Mouse (Mus musculus) midbrain, embryonic 12.5 days (tissue): ENCODE data around the gene Phgdh. TPM values are rescaled to one million over a fixed set of nuclear protein-coding genes. Genes with fewer than 3 reads are reported as not detected.
A peak's percentile ranks its signal among the peaks of the same experiment; 100 is the strongest.

Source experiments
- ATAC-seq: fragments of 200-750 bp; cut with Nextera tagmentation; 2 replicates; pipeline ENCODE4 v1.8.0; 2017; ENCODE audit warnings: low read depth, moderate TSS enrichment, moderate library complexity; ENCODE audit not compliant: low FRiP score
- H3K27ac ChIP-seq: fragments of 300-500 bp; sonication (generic); replicated peaks from 2 replicates; pipeline ENCODE4 v1.5.1; 2016; ENCODE audit warnings: mild to moderate bottlenecking
- H3K27me3 ChIP-seq: fragments of 300-500 bp; sonication (generic); 2 replicates; pipeline ENCODE4 v1.6.1; 2016; ENCODE audit warnings: mild to moderate bottlenecking
- H3K36me3 ChIP-seq: fragments of 300-500 bp; sonication (generic); 2 replicates; pipeline ENCODE4 v1.6.1; 2016
- H3K4me1 ChIP-seq: fragments of 300-500 bp; sonication (generic); 2 replicates; pipeline ENCODE4 v1.6.1; 2016
- H3K4me2 ChIP-seq: fragments of 300-500 bp; sonication (generic); replicated peaks from 2 replicates; pipeline ENCODE4 v1.6.1; 2016; ENCODE audit warnings: mild to moderate bottlenecking, moderate library complexity
- H3K4me3 ChIP-seq: fragments of 300-500 bp; sonication (generic); 2 replicates; pipeline ENCODE4 v1.5.1; 2016; ENCODE audit warnings: mild to moderate bottlenecking
- H3K9ac ChIP-seq: fragments of 300-500 bp; sonication (generic); replicated peaks from 2 replicates; pipeline ENCODE4 v1.6.1; 2016; ENCODE audit warnings: mild to moderate bottlenecking, moderate library complexity
- H3K9me3 ChIP-seq: fragments of 300-500 bp; sonication (generic); 2 replicates; pipeline ENCODE4 v1.6.1; 2016; ENCODE audit warnings: mild to moderate bottlenecking
- WGBS: fragments of 180-500 bp; shearing (Covaris S2); methylation state at CpG from one replicate; pipeline ENCODE4 v1.1.7; 2016; 5-methylcytosine and 5-hydroxymethylcytosine counted together
- polyA plus RNA-seq: library from polyadenylated mRNA; unstranded; fragments of >200 nt; fragmentation: Nextera tagmentation; extraction: Ambion mirVana; gene quantifications from 2 replicates; pipeline ENCODE4 v1.2.1, GENCODE M21; 2016

Phgdh gene
- polyA plus RNA-seq, 1 experiment from 2014 or later = 278 TPM

DNA sequence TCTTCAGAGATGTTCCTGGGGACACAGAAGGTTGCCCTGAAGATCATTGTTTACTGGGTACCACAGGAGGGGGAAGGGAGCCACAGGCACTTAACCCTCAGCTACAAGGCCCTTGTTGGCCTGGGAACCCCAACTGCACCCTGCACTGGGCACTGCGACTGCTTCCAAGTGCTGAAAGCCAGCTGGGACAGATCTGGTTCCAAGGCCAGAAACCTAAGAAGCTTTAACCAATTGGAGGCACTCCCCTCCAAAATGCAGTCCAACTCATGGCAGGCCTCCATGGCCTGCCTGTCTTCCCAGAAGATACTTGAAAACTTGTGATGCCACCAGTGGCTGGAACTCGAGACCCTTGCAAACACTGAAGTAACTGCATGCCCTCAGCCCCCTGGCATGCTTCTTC is 24.6 kb downstream of the Phgdh start:
- Histone ChIP-seq H3K36me3 (peaks cover 22% of the 10 kb centered on the region; the same call in 1 of the 2 replicates), H3K27ac (no peak overlapping the region), H3K4me3 (no peak overlapping the region), H3K4me1 (peaks cover 26% of the 10 kb centered on the region), H3K27me3 (no peaks in the 10 kb centered on the region), H3K9ac (no peak overlapping the region), H3K4me2 (no peak overlapping the region), H3K9me3 (no peaks in the 10 kb centered on the region)
- 94% methylated on average over 2 of the region's 2 CpGs for WGBS
- no peak for ATAC-seq

GRCm38 (mm10) chr3:98313294-98314155 is 26.3 kb downstream of the Phgdh start:
- Histone ChIP-seq H3K9ac (no peak overlapping the region), H3K4me1 (peaks cover 9% of the 10 kb centered on the region), H3K9me3 (no peaks in the 10 kb centered on the region), H3K27ac (no peak overlapping the region), H3K27me3 (no peaks in the 10 kb centered on the region), H3K4me2 (no peak overlapping the region), H3K36me3 (peaks cover 22% of the 10 kb centered on the region; the same call in 1 of the 2 replicates), H3K4me3 (no peak overlapping the region)
- ATAC-seq = peak; percentile 55; the same call in 1 of the 2 replicates
- WGBS = 81% methylated on average over 9 of the region's 9 CpGs

DNA sequence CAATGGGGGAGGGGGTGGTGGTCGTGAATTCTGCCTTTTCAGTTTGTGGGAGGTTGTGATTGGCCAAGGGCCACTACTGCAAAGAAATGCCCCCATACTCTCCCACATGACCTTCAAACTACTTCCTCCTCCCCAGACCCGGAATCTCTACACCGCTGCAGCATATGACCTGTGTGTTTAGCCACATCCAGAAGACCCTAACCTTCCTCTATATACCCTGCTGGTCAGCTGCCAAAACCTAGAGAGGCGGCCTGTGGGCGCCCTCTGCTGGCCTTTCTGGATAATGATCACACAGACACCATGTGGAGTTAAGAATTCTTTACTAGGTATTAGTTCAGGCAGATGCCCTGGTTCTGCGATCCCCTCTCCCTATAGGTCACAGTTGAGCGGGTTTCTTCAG is 26.9 kb downstream of the Phgdh start:
- H3K36me3 ChIP-seq = peaks cover 16% of the 10 kb centered on the region; the same call in 1 of the 2 replicates
- H3K4me3 ChIP-seq = no peak overlapping the region

GRCm38 (mm10) chr3:98310456-98310855 is 29.3 kb downstream of the Phgdh start:
- no peak for ATAC-seq

More for the DNA sequence above, 26.9 kb downstream of the Phgdh start:
- no peak overlapping the region for H3K4me2 ChIP-seq
- H3K27ac ChIP-seq = no peak overlapping the region
- H3K9ac ChIP-seq = no peak overlapping the region
- no peaks in the 10 kb centered on the region for H3K27me3 ChIP-seq
- no peaks in the 10 kb centered on the region for H3K9me3 ChIP-seq
- peak; percentile 77 for ATAC-seq
- WGBS = 37% methylated on average over 7 of the region's 7 CpGs
- H3K4me1 ChIP-seq = peaks cover 4% of the 10 kb centered on the region; the same call in 1 of the 2 replicates

DNA sequence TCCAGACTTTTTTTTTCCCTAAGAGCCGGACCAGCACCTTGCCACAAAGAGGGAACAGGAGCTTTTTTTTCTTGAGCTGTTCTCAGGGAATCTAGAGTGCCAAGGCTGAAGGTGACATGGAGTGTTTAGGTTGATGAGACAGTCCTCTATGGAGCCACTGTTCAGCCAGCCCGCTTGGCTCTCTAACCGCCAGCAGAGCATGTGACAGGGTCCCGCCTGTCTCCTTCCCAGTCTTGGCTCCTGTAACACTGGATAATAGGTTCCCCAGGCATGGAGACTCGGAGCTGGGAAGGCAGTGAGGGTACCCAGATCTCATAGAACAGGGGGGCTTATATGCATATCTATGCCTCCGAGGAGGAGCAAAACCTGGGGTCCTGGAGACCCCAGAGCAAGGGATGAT is 31.2 kb downstream of the Phgdh start:
- H3K9ac ChIP-seq = no peak overlapping the region
- no peaks in the 10 kb centered on the region for H3K27me3 ChIP-seq
- no peak overlapping the region for H3K4me2 ChIP-seq
- H3K9me3 ChIP-seq = no peaks in the 10 kb centered on the region
- ATAC-seq = no peak
- H3K36me3 ChIP-seq = no peaks in the 10 kb centered on the region
- H3K4me1 ChIP-seq = no peaks in the 10 kb centered on the region
- H3K4me3 ChIP-seq = no peak overlapping the region
- WGBS = 84% methylated on average over 6 of the region's 6 CpGs
- no peak overlapping the region for H3K27ac ChIP-seq

More at GRCm38 (mm10) chr3:98310456-98310855, 29.3 kb downstream of the Phgdh start:
- Histone ChIP-seq H3K36me3 (peaks cover 14% of the 10 kb centered on the region; the same call in 1 of the 2 replicates), H3K4me2 (no peak overlapping the region), H3K27ac (no peak overlapping the region), H3K9ac (no peak overlapping the region), H3K9me3 (no peaks in the 10 kb centered on the region), H3K4me1 (no peaks in the 10 kb centered on the region), H3K27me3 (no peaks in the 10 kb centered on the region), H3K4me3 (no peak overlapping the region)
- 100% methylated on average over 1 of the region's 1 CpGs for WGBS

DNA sequence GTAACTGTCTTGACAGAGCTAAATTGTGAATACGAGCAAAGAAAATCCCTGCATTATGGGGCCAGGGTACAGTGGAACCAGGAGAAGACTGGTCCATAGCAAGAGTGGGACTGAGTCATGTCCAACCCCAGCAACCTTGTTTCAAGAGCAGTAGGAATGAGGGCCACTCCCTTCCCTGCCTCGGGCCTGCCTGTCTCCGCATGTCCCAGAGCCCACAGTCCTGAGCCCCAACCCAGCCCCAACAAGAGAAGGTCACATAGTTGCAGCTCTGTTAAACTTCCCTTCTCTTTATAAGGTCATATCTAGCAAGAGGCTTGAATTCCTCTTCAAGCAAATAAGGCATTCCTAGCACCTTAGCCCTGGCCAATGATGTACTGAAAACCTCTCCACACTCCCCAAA is 38.0 kb downstream of the Phgdh start:
- H3K27me3 ChIP-seq = no peaks in the 10 kb centered on the region
- WGBS = 96% methylated on average over 3 of the region's 3 CpGs
- ATAC-seq = no peak
- no peak overlapping the region for H3K27ac ChIP-seq
- H3K4me1 ChIP-seq = no peaks in the 10 kb centered on the region
- H3K9ac ChIP-seq = no peak overlapping the region
- no peaks in the 10 kb centered on the region for H3K9me3 ChIP-seq
- no peak overlapping the region for H3K4me2 ChIP-seq
- no peak overlapping the region for H3K4me3 ChIP-seq
- H3K36me3 ChIP-seq = no peaks in the 10 kb centered on the region

DNA sequence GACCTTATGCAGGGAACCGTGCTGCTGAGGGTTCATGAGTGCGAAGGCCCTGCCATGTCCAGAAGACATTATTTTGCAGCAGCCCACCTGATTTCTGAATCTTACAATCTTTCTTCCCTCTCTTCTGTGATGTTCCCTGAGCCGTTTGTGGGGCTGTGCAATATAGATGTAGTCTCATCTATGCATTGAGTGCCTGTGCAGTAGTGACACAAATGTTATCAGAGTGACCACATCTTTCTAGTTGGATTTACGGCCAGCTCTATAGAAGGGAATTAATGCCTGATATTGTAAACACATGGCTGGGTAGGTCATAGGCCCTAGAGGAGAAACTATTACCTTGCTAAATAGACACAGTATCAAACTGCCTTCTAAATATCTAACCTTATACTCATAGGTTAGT is 39.5 kb downstream of the Phgdh start:
- Histone ChIP-seq H3K9ac (no peak overlapping the region), H3K4me1 (no peaks in the 10 kb centered on the region), H3K36me3 (no peaks in the 10 kb centered on the region), H3K4me3 (no peak overlapping the region), H3K27ac (no peak overlapping the region), H3K4me2 (no peak overlapping the region), H3K27me3 (no peaks in the 10 kb centered on the region), H3K9me3 (no peaks in the 10 kb centered on the region)
- ATAC-seq = no peak
- WGBS = 91% methylated on average over 4 of the region's 4 CpGs

DNA sequence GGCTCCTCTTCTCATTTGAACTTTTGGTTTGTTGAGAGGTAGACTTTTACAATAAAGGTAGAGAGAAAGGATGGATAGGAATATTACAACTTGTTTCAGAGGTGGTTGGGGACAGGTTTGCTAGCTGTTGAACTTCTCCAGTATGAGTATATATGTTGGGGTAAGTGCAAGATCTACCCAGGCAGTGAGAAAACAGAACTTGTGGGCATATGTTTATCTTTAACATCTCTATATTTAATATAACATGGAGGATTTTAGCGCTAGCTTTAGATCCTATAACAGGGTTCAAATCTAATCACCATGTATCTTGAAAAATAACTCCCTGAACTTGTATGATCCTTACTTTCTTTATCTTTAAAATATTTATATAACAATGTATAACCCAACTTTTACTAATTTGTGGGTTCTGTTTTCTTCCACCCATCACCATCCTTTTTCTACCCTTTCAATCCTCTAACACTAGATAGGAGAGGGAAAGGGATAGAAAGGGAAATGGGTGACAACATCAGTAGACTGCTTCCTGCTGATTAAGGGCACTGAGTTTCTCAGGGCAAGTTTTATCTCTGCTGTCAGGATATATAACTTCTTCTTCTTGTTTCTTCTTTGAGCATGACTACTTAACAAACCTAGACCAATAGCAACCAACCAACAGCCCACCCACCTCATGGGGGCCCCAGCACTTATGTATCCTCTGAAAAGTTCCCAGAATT is 40.2 kb downstream of the Phgdh start:
- no peak overlapping the region for H3K4me3 ChIP-seq
- H3K9me3 ChIP-seq = no peaks in the 10 kb centered on the region
- 96% methylated on average over 1 of the region's 1 CpGs for WGBS
- no peaks in the 10 kb centered on the region for H3K4me1 ChIP-seq
- H3K4me2 ChIP-seq = no peak overlapping the region
- no peaks in the 10 kb centered on the region for H3K36me3 ChIP-seq
- H3K27me3 ChIP-seq = no peaks in the 10 kb centered on the region
- H3K9ac ChIP-seq = no peak overlapping the region
- no peak for ATAC-seq
- H3K27ac ChIP-seq = no peak overlapping the region

- no peaks in the 10 kb centered on the region for H3K9me3 ChIP-seq
- H3K36me3 ChIP-seq = no peaks in the 10 kb centered on the region
- no peak overlapping the region for H3K9ac ChIP-seq
- H3K4me2 ChIP-seq = no peak overlapping the region
- ATAC-seq = no peak
- H3K27ac ChIP-seq = no peak overlapping the region
- no peaks in the 10 kb centered on the region for H3K27me3 ChIP-seq
- WGBS = 69% methylated on average over 10 of the region's 10 CpGs
- H3K4me3 ChIP-seq = no peak overlapping the region
- H3K4me1 ChIP-seq = no peaks in the 10 kb centered on the region
Measured at GRCm38 (mm10) chr3:98295965-98296364, 43.8 kb downstream of the Phgdh start.

DNA sequence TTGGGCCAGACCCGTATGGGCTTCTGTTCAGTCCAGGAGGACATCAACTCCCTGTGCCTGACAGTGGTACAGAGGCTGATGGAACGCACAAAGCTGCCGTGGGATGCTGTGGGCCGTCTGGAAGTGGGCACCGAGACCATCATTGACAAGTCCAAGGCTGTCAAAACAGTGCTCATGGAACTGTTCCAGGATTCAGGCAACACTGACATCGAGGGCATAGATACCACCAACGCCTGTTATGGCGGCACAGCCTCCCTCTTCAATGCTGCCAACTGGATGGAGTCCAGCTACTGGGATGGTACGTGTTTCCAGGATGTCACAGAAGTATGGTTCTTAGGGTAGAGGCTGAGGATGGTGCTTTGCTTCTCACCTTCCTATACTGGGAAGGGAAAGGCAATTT is 48.7 kb downstream of the Phgdh start:
- Histone ChIP-seq H3K27me3 (no peaks in the 10 kb centered on the region), H3K27ac (no peak overlapping the region), H3K9me3 (no peaks in the 10 kb centered on the region), H3K4me3 (no peak overlapping the region), H3K36me3 (no peaks in the 10 kb centered on the region), H3K4me1 (no peaks in the 10 kb centered on the region), H3K4me2 (no peak overlapping the region), H3K9ac (no peak overlapping the region)
- WGBS = 91% methylated on average over 9 of the region's 9 CpGs
- ATAC-seq = no peak

DNA sequence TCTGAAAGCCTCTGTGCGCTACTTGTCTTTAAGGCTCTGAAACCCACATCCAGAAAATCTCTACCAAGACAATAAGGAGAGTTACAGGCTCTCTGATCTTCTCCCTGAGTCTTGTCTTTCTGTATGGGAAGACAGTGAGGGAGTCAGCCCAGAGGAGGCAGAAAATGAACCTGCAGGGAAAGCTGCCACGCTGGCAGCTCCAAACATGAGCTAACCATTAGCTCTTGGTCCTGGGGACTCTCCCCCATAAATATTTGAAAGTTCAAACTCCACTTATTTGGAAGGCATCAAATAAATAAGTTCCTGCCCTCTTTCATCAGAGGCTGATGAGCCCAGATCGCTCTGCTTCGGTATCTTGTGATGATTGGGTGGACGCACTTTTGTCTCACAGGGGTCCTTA is 56.6 kb downstream of the Phgdh start:
- 0 out of 2 replicates have a peak, but pooled peaks cover 5% of the 10 kb centered on the region for H3K4me1 ChIP-seq
- no peak overlapping the region for H3K9ac ChIP-seq
- no peak for ATAC-seq
- no peak overlapping the region for H3K27ac ChIP-seq
- WGBS = 87% methylated on average over 5 of the region's 5 CpGs
- no peaks in the 10 kb centered on the region for H3K36me3 ChIP-seq
- no peak overlapping the region for H3K4me3 ChIP-seq
- H3K9me3 ChIP-seq = no peaks in the 10 kb centered on the region
- no peaks in the 10 kb centered on the region for H3K27me3 ChIP-seq
- no peak overlapping the region for H3K4me2 ChIP-seq

- H3K4me1 ChIP-seq = 0 out of 2 replicates have a peak, but pooled peaks cover 5% of the 10 kb centered on the region
- H3K4me3 ChIP-seq = no peak overlapping the region
- no peak overlapping the region for H3K9ac ChIP-seq
- H3K27ac ChIP-seq = no peak overlapping the region
- H3K27me3 ChIP-seq = no peaks in the 10 kb centered on the region
- no peak for ATAC-seq
- H3K9me3 ChIP-seq = no peaks in the 10 kb centered on the region
- WGBS = 95% methylated on average over 8 of the region's 8 CpGs
- H3K36me3 ChIP-seq = no peaks in the 10 kb centered on the region
- H3K4me2 ChIP-seq = no peak overlapping the region
Measured at GRCm38 (mm10) chr3:98282422-98282821, 57.4 kb downstream of the Phgdh start.
